ENCODE assay signal across 26 mouse cellular contexts in genomic region chr6:85522026-85522425, GRCm38 (mm10). TPM values are rescaled to one million over a fixed set of nuclear protein-coding genes. Genes with fewer than 3 reads are reported as not detected.
"Had no signal": no experiment of that assay in that cellular context is flagged by ENCODE, and none has a peak within 500 bp of the region (broad histone marks: within the 10 kb centered on the region; RNA-seq: fewer than 3 reads in every experiment).

No protein-coding gene starts in this region.

- ATAC-seq: liver, postnatal 0 days; lung, postnatal 0 days; midbrain, embryonic 13.5 days; midbrain, embryonic 15.5 days had no signal

- H3K4me1 ChIP-seq: lung, embryonic 15.5 days; megakaryocyte, embryonic 14.5 days had no signal

- H3K4me3 ChIP-seq: lung, embryonic 15.5 days; megakaryocyte, embryonic 14.5 days; midbrain, embryonic 13.5 days; midbrain, embryonic 15.5 days; myocyte; neural tube, embryonic 13.5 days; neural tube, embryonic 15.5 days had no signal

- H3K27me3 ChIP-seq: midbrain, embryonic 15.5 days had no signal

- H3K9ac ChIP-seq: liver, postnatal 0 days; lung, embryonic 15.5 days; midbrain, embryonic 13.5 days; midbrain, embryonic 15.5 days; neural tube, embryonic 13.5 days; neural tube, embryonic 15.5 days had no signal

- H3K4me2 ChIP-seq: lung, embryonic 15.5 days; midbrain, embryonic 11.5 days; midbrain, embryonic 13.5 days; midbrain, embryonic 15.5 days; neural tube, embryonic 13.5 days; neural tube, embryonic 15.5 days had no signal

- H3K9me3 ChIP-seq: lung, embryonic 15.5 days; megakaryocyte, embryonic 14.5 days; midbrain, embryonic 13.5 days; midbrain, embryonic 15.5 days; neural tube, embryonic 13.5 days; neural tube, embryonic 15.5 days had no signal

- DNase-seq: liver, postnatal 0 days; lung, adult 2 months; lung, postnatal 14 days; lung, postnatal 36 days; right cerebral cortex, postnatal 25 days; right cerebral cortex, postnatal 4 days; spleen, adult 18-20 months; thymus, adult 18-20 months; thymus, postnatal 14 days; thymus, postnatal 36 days had no signal

- H3K27ac ChIP-seq: lung, embryonic 15.5 days; macrophage; midbrain, embryonic 13.5 days; midbrain, embryonic 15.5 days; neural tube, embryonic 13.5 days; neural tube, embryonic 15.5 days had no signal

- H3K36me3 ChIP-seq: lung, embryonic 15.5 days; midbrain, embryonic 13.5 days; midbrain, embryonic 15.5 days; neural tube, embryonic 13.5 days; neural tube, embryonic 15.5 days had no signal

RNA-seq across cellular contexts. Expression of gene Egr4, which starts 8.6 kb away (rescaled TPM):
- total RNA-seq: megakaryocyte progenitor cell, adult 5-6 weeks had no signal
- polyA plus RNA-seq: liver, postnatal 0 days; lung, adult 2 months; lung, embryonic 15.5 days; lung, postnatal 0 days; macrophage; midbrain, embryonic 11.5 days; midbrain, embryonic 13.5 days; midbrain, embryonic 15.5 days; myocyte; neural tube, embryonic 11.5 days; neural tube, embryonic 13.5 days; small intestine, adult 2 months; stomach, embryonic 14.5 days; stomach, embryonic 16.5 days; thymus, postnatal 0 days had no signal

RNA-seq across cellular contexts. Expression of gene Fbxo41, which starts 19.2 kb away (rescaled TPM):
- total RNA-seq: megakaryocyte progenitor cell, adult 5-6 weeks had no signal
- polyA plus RNA-seq: liver, postnatal 0 days; lung, postnatal 0 days; macrophage; myocyte had no signal
